Mouse (Mus musculus) testis, postnatal 10 days (tissue): ENCODE data around the gene Tollip.
"Not testable (repeated sequence)": the region's sequence is repeated elsewhere in the genome, so short reads cannot be mapped to it uniquely, and the experiment has no call there.

Source experiments
- DNase-seq: peaks from one replicate; pipeline ENCODE4 v3.0.0; 2021; ENCODE audit warnings: low spot score

Tollip gene

GRCm38 (mm10) chr7:141928642-141929041, 10.3 kb upstream of the Tollip start:
- no peak for DNase-seq

DNA sequence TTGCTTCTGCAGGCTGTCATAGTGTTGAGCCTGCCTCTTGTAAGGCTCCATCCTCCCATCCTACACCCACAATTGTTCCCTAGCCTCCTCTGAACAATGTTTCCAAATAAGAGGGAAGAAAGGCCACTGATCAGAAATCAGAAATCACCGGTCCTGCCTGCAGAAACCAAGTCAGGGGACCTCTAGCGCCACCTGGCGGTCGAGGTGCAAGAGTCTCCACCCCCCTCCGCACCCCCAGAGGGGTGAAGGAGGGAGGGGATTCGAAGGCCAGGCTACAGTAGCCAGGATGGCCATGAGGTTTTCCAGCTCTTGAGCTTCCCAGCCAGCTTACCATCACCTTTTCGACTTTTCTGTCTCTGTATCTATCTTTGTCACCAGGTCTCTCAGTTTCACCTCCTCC, 6.6 kb upstream of the Tollip start:
- peak; percentile 89 for DNase-seq

DNA sequence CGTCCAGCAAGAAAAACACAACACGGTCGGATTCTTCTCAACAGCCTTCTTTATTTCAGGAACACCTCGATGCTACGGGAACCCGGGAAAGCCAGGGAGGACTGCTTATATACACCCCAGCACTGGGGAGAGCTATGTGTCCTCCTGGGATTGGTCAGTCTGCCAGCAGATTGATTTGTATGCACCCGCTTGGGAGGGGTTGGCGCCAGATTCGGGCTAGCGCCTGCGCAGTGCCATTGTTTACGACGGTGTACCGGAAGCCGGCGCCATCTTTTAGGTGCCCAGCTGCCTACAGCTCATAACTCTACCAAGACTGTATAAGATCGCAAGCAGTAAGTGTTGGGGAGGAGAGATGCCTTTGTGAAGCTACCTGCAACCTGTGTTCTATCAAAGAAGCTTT, 5.8 kb upstream of the Tollip start:
- DNase-seq = not testable (repeated sequence)

DNA sequence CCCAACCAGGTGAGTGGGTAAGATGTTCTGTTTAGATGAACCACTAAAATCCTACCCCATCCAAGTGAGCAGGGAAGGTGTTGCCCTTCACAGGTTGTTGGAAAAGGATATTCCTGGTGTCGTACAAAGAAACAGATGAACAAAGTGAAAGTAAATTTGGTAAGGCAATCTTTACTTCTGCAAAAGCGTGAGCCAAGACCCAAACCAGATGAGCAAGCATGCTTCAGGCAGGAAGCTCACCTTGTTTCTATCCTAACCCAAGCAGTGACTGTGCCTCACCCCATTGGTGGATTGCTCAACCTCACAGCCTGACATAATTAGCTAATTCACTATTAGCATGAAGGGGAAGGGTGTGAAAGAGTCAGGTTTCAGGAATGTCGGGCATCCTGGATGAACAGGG, 7.0 kb downstream of the Tollip start:
- no peak for DNase-seq

GRCm38 (mm10) chr7:141908591-141908990, 9.7 kb downstream of the Tollip start:
- no peak for DNase-seq

DNA sequence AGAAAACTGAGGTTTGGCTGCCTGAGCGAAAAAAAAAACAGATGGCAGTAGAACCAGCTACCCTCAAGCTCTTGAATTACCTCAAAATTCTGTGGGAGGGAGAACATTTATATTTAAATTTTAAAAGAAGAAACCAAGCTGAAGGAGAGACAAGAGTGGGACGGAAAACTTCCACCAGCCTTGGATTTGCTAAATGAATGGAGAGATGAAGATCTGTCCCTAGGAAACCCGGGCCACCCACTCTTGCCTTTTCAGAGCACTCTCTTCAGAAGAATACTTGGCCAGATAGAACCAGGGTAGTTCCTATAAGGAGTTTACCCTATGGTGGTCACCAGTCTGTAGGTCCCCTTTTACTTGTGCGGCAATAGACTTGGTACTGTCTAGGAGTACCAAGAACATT, 15.5 kb downstream of the Tollip start:
- no peak for DNase-seq

- peak; percentile 100 for DNase-seq
These were observed 16.0 kb downstream of the Tollip start for GRCm38 (mm10) chr7:141902269-141902729.

- no peak for DNase-seq
These were observed 16.5 kb downstream of the Tollip start for GRCm38 (mm10) chr7:141901825-141902224.

DNA sequence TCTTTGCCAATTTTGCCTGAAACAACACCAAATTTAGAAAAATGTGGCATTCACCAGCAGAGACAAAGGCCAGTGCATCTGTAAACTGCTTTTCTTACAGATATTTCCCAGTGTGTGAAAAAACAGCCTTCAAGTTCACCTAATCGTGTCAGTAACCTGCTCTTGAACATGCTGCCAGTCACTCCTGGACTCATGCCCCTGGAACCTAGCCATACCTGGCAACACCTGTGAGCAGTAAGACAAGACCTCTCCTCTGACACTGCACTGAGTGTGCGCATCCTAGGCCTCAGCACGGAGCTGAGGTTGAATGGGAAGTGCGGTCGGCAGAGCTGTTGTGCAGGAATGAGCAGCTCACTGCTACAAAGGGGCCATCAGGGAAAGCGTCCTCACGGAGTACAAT, 26.2 kb downstream of the Tollip start:
- DNase-seq = no peak

GRCm38 (mm10) chr7:141878813-141879212, 39.5 kb downstream of the Tollip start:
- no peak for DNase-seq

- DNase-seq = no peak
These were observed 43.4 kb downstream of the Tollip start for GRCm38 (mm10) chr7:141874891-141875290.

DNA sequence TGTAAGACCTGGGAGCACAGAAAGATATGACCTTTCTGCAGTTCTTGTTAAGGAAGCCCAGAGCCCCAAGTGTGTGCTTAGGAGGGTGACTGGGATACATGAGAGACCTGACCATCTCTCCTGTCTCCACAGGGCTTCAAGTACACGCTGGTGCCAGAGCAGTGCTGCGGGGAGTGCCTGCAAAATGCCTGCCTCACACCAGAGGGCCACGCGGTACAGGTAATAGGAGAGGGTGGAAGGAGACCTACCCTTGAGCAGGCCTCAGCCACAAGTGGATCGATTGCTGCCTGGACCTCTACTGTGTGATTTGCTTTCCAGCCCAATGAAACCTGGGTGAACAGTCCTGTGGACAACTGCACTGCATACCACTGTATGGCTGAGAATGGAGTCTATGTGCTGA, 47.8 kb downstream of the Tollip start:
- no peak for DNase-seq

- no peak for DNase-seq
These were observed 48.7 kb downstream of the Tollip start for GRCm38 (mm10) chr7:141869644-141870043.

DNA sequence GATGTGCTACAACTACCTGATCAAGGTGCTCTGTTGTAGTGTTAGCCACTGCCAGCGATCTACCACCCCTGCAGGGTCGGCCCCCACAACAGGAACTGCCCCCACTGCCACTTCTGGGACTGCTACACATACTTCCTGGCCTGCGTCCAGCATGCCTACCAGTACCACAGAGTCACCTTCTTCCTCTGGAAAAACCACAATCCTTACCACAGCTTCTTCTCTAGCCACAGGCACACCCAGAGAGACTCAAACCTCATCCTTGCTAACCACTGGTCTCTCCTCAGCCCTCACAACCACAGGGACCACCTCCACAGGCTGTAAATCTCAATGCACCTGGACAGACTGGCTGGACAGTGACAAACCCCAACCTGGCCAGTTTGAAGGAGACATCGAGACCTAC, 57.3 kb downstream of the Tollip start:
- DNase-seq = no peak

DNA sequence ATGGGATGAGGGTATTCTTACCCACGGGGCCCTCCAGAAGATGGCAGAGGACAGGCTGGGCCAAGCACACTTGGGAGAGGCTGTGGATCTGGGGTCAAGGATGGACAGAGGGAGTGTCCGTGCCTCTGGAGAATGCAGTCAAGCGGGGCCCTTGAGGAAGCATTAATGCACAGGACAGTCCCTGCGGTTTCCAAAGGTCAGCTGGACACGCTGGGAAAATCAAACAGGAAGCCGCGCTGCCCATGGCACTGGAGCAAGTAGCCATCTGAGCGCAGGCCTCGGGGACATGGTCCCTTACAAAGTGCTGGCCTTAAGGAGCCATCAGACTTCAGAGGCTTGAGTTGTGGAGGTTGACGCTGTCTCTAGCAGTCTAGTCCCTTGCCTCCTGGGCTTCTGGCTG, 78.0 kb downstream of the Tollip start:
- no peak for DNase-seq

- DNase-seq = peak; percentile 57
These were observed 79.5 kb downstream of the Tollip start, which contains the start of gene Muc5b for GRCm38 (mm10) chr7:141838779-141839178. Muc5b (plus strand) TSS chr7:141839070.

GRCm38 (mm10) chr7:141836423-141836822, 81.9 kb downstream of the Tollip start:
- no peak for DNase-seq

DNA sequence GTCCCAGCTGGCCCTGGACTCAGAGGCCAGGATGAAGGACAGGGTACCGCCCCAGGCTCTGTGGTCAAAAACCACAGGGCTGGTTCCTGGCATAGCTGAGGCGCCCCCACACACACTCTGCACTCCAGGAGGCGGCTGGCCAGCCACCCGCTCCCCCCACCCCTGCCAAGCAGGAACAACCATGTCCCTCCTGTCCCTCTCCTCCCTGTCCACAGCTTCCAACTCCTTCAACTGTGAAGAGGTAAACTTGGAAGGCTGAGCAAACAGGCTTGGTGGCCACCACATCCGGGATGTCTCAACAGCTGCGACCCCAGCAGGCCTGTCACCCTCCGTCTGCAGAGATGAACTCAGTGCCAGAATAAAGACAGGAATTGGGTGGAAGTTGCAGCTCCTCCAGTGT, 82.4 kb downstream of the Tollip start:
- DNase-seq = no peak
